Mouse (Mus musculus): ENCODE data around the gene Slc22a1. TPM values are rescaled to one million over a fixed set of nuclear protein-coding genes. Genes with fewer than 3 reads are reported as not detected.

The Slc22a1 gene
- total and polyA plus RNA-seq, 3 experiments = 0.64 to 1.1 (median 0.76) TPM

DNA sequence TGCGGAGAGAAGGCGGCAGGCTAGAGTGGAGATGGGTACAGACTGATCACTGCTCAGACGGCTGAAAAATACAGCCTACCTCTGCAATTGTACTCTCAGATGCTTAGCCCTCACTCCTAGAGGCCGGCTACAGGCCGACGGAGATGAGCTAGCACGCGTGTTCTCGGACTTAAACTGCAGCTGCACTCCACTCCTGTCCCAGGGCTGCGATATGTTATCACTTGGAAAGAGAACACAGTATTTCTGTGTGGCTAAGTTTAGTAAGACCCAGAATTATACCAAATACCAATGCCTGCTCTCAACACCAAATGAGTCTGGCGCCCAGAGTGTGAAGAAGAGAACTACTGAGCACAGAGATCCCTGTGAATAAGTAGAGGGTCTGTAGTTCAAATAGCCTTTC, 23.0 kb downstream of the Slc22a1 start:
- H3K27ac ChIP-seq (ENCODE audit: insufficient read depth, low read depth) = no peak overlapping the region
- no peaks in the 10 kb centered on the region for H3K27me3 ChIP-seq (replicated peaks)
- in situ Hi-C loops (cut with MboI; ENCODE audit: low pct_ligation_motif_present, low pct_unique_long_range_greater_than_20kb, low sequenced_read_pairs) (loop anchor here (25.0 kb wide), 1 partner anchor 90 kb away; no protein-coding TSS in a partner anchor), dilution Hi-C loops (cut with MboI; ENCODE audit: extremely low pct_ligation_motif_present, extremely low pct_unique_long_range_greater_than_20kb, low sequenced_read_pairs) (no loop called here)
- peaks cover 0 to 8% of the 10 kb centered on the region in 2 experiments; a peak in 1 of 4 replicates for H3K4me1 ChIP-seq (ENCODE audit: control insufficient read depth in 1 of 2, insufficient read depth in 2 of 2)
- DNase-seq (ENCODE audit: extremely low read depth) = no peak
- no peaks in the 10 kb centered on the region for H3K36me3 ChIP-seq (replicated peaks in 1 of 2; ENCODE audit: control insufficient read depth in 1 of 2, insufficient read depth in 1 of 2, low read length in 1 of 2)
- H3K9ac ChIP-seq (ENCODE audit: insufficient read depth, low read depth) = no peak overlapping the region
- no peak overlapping the region for H3K4me2 ChIP-seq (ENCODE audit: insufficient read depth, low read depth, poor library complexity, severe bottlenecking)
- no peak overlapping the region for H3K4me3 ChIP-seq (replicated peaks in 1 of 3; ENCODE audit: low read depth in 2 of 3, low read length in 2 of 3, poor library complexity in 1 of 3)
- TF ChIP-seq MXI1 (IDR thresholded peaks at IDR 0.05; ENCODE audit: low read depth, low read length) (no peak), BHLHE40 (IDR thresholded peaks at IDR 0.05; ENCODE audit: low read depth, low read length) (no peak), NRF1 (IDR thresholded peaks at IDR 0.05; ENCODE audit: low read depth, low read length) (no peak), MYC (IDR thresholded peaks at IDR 0.05; ENCODE audit: low read depth, low read length) (no peak), GABPA (IDR thresholded peaks at IDR 0.05; ENCODE audit: insufficient replicate concordance, low read depth, low read length) (no peak), RAD21 (IDR thresholded peaks at IDR 0.05; ENCODE audit: low read depth, low read length) (no peak), PAX5 (IDR thresholded peaks at IDR 0.05; ENCODE audit: low read length) (no peak), MAFK (IDR thresholded peaks at IDR 0.05; ENCODE audit: insufficient replicate concordance, low read length) (no peak), JUN (IDR thresholded peaks at IDR 0.05; ENCODE audit: insufficient read depth, low read depth, low read length) (no peak), E2F4 (IDR thresholded peaks at IDR 0.05; ENCODE audit: insufficient replicate concordance, low read depth, low read length) (no peak), NELFE (IDR thresholded peaks at IDR 0.05; ENCODE audit: low read depth, low read length) (no peak), MEF2A (IDR thresholded peaks at IDR 0.05; ENCODE audit: borderline replicate concordance, low read depth, low read length) (no peak), TCF12 (IDR thresholded peaks at IDR 0.05; ENCODE audit: low read depth, low read length) (no peak), USF1 (IDR thresholded peaks at IDR 0.05; ENCODE audit: low read depth, low read length) (no peak), CHD1 (IDR thresholded peaks at IDR 0.05; ENCODE audit: low read depth, low read length) (no peak), JUND (conservative IDR thresholded peaks at IDR 0.05; ENCODE audit: low read depth, low read length) (no peak)
- H3K79me2 ChIP-seq (replicated peaks; ENCODE audit: control insufficient read depth, extremely low read depth, insufficient read depth, poor library complexity, severe bottlenecking) = no peaks in the 10 kb centered on the region
- no peaks in the 10 kb centered on the region for H3K9me3 ChIP-seq (replicated peaks; ENCODE audit: low read length)

DNA sequence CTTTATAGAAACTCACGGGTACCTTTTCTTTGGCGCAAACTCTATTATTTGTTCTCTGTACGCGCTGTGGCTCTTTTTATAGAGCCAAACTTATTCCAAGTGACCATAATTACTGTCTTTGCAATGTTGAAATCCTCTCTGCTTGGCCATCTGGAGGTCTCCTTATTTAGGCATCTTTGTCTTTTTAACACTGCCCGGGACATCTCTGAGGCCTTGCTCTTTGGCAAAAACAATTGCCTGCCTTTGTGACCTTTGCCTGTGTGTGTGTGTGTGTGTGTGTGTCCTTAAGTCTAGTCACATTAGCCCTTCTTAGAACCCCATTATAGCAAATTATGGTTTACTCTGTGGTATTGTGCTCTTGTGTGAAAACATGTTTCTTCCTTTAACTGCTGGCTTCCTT, 30.2 kb downstream of the Slc22a1 start:
- H3K27ac ChIP-seq (ENCODE audit: insufficient read depth, low read depth) = no peak overlapping the region
- no peak overlapping the region for H3K4me2 ChIP-seq (ENCODE audit: insufficient read depth, low read depth, poor library complexity, severe bottlenecking)
- H3K79me2 ChIP-seq (replicated peaks; ENCODE audit: control insufficient read depth, extremely low read depth, insufficient read depth, poor library complexity, severe bottlenecking) = no peaks in the 10 kb centered on the region
- TF ChIP-seq TBP (conservative IDR thresholded peaks at IDR 0.05; ENCODE audit: low read depth, low read length) = no peak
- TF ChIP-seq CTCF (conservative IDR thresholded peaks at IDR 0.05 in 1 of 2, IDR thresholded peaks at IDR 0.05 in 1 of 2; ENCODE audit: low read depth in 2 of 2, low read length in 2 of 2) = no peak
- TF ChIP-seq EP300 (IDR thresholded peaks at IDR 0.05; ENCODE audit: low read length) = no peak
- no peak for TF ChIP-seq NRF1 (IDR thresholded peaks at IDR 0.05; ENCODE audit: low read depth, low read length)
- TF ChIP-seq KAT2A (IDR thresholded peaks at IDR 0.05; ENCODE audit: insufficient replicate concordance, low read length) = no peak
- no peak for TF ChIP-seq SMC3 (IDR thresholded peaks at IDR 0.05; ENCODE audit: low read depth, low read length)
- no peak for TF ChIP-seq E2F4 (IDR thresholded peaks at IDR 0.05; ENCODE audit: insufficient replicate concordance, low read depth, low read length)
- no peak for TF ChIP-seq JUN (IDR thresholded peaks at IDR 0.05; ENCODE audit: insufficient read depth, low read depth, low read length)
- TF ChIP-seq SIN3A (IDR thresholded peaks at IDR 0.05; ENCODE audit: low read length) = no peak
- TF ChIP-seq ZC3H11A (IDR thresholded peaks at IDR 0.05; ENCODE audit: low read depth, low read length) = no peak
- no peak for TF ChIP-seq HCFC1 (IDR thresholded peaks at IDR 0.05; ENCODE audit: low read depth, low read length)
- TF ChIP-seq POLR2AphosphoS2 (IDR thresholded peaks at IDR 0.05; ENCODE audit: low read depth, low read length) = no peak
- no peak for TF ChIP-seq TCF12 (IDR thresholded peaks at IDR 0.05; ENCODE audit: low read depth, low read length)
- TF ChIP-seq GABPA (IDR thresholded peaks at IDR 0.05; ENCODE audit: insufficient replicate concordance, low read depth, low read length) = no peak
- no peak for TF ChIP-seq MAFK (IDR thresholded peaks at IDR 0.05; ENCODE audit: insufficient replicate concordance, low read length)
- H3K9me3 ChIP-seq (replicated peaks; ENCODE audit: low read length) = no peaks in the 10 kb centered on the region
- in situ Hi-C loops (cut with MboI; ENCODE audit: low pct_ligation_motif_present, low pct_unique_long_range_greater_than_20kb, low sequenced_read_pairs) = no loop called here
- dilution Hi-C loops (cut with MboI; ENCODE audit: extremely low pct_ligation_motif_present, extremely low pct_unique_long_range_greater_than_20kb, low sequenced_read_pairs) = no loop called here
- no peaks in the 10 kb centered on the region for H3K36me3 ChIP-seq (replicated peaks in 1 of 2; ENCODE audit: control insufficient read depth in 1 of 2, insufficient read depth in 1 of 2, low read length in 1 of 2)
- no peak for DNase-seq (ENCODE audit: extremely low read depth)
- H3K4me1 ChIP-seq (ENCODE audit: control insufficient read depth in 1 of 2, insufficient read depth in 2 of 2) = no peaks in the 10 kb centered on the region; a peak in 1 of 4 replicates
- no peak overlapping the region for H3K4me3 ChIP-seq (replicated peaks in 1 of 3; ENCODE audit: low read depth in 2 of 3, low read length in 2 of 3, poor library complexity in 1 of 3)
- H3K9ac ChIP-seq (ENCODE audit: insufficient read depth, low read depth) = no peak overlapping the region
- peaks cover 3% of the 10 kb centered on the region for H3K27me3 ChIP-seq (replicated peaks)

Measured in CH12.LX (cell line).